Mouse (Mus musculus) monocyte, adult 2 months (primary cell): Measurements from ENCODE around the gene Efhd2.

Experiments used
- DNase-seq, 2 experiments: peaks; one replicate each; pipeline ENCODE4 v3.0.0; 2022; ENCODE audit warnings: low spot score in 2 of 2, low read depth in 1 of 2

The Efhd2 gene

GRCm38 (mm10) chr4:141874601-141875460 is at the start of gene Efhd2:
Gene Efhd2 (minus strand): TSS chr4:141874920.
- peak in 1 of 2 experiments; percentile 71 for DNase-seq

- DNase-seq, result no peak
Measured at GRCm38 (mm10) chr4:141923961-141924360, 49.2 kb upstream of the Efhd2 start.

GRCm38 (mm10) chr4:141920391-141920790 is 45.7 kb upstream of the Efhd2 start:
- no peak for DNase-seq

- DNase-seq, result no peak
Measured at GRCm38 (mm10) chr4:141917735-141918419, 43.2 kb upstream of the Efhd2 start.

- no peak for DNase-seq
Measured at GRCm38 (mm10) chr4:141914040-141914439, 39.3 kb upstream of the Efhd2 start.

GRCm38 (mm10) chr4:141913201-141913993 is 38.7 kb upstream of the Efhd2 start:
- no peak for DNase-seq

GRCm38 (mm10) chr4:141904710-141905109 is 30.0 kb upstream of the Efhd2 start:
- DNase-seq, result no peak

GRCm38 (mm10) chr4:141902479-141902858 is 27.7 kb upstream of the Efhd2 start:
- DNase-seq, result no peak

- no peak for DNase-seq
Measured at GRCm38 (mm10) chr4:141901711-141902478, 27.2 kb upstream of the Efhd2 start.

- DNase-seq, result no peak
Measured at GRCm38 (mm10) chr4:141900421-141900820, 25.7 kb upstream of the Efhd2 start.

GRCm38 (mm10) chr4:141899936-141900335 is 25.2 kb upstream of the Efhd2 start:
- no peak for DNase-seq

GRCm38 (mm10) chr4:141898905-141899304 is 24.2 kb upstream of the Efhd2 start:
- no peak for DNase-seq

- DNase-seq, result no peak
Measured at GRCm38 (mm10) chr4:141897838-141898237, 23.1 kb upstream of the Efhd2 start.

- DNase-seq, result no peak
Measured at GRCm38 (mm10) chr4:141897225-141897624, 22.5 kb upstream of the Efhd2 start.

- DNase-seq, result no peak
Measured at GRCm38 (mm10) chr4:141895772-141896171, 21.1 kb upstream of the Efhd2 start.

- DNase-seq, result no peak
Measured at GRCm38 (mm10) chr4:141893157-141893784, 18.6 kb upstream of the Efhd2 start.

GRCm38 (mm10) chr4:141886385-141886968 is 11.8 kb upstream of the Efhd2 start:
- DNase-seq, result no peak

GRCm38 (mm10) chr4:141885451-141885850 is 10.7 kb upstream of the Efhd2 start:
- DNase-seq, result no peak

GRCm38 (mm10) chr4:141882858-141883257 is 8.1 kb upstream of the Efhd2 start:
- DNase-seq, result no peak

GRCm38 (mm10) chr4:141881950-141882349 is 7.2 kb upstream of the Efhd2 start:
- no peak for DNase-seq
